In genomic region chr1:132472537-132472936, GRCm38 (mm10) we compare ENCODE assay signal across 14 mouse cellular contexts. TPM values are rescaled to one million over a fixed set of nuclear protein-coding genes. Genes with fewer than 3 reads are reported as not detected.
DNase-seq lines count a peak whose midpoint lies in the region; ATAC-seq and TF ChIP-seq lines count a peak whose summit lies in the region.
"Had no signal": no experiment of that assay in that cellular context is flagged by ENCODE, and none has a peak within 500 bp of the region (broad histone marks: within the 10 kb centered on the region; RNA-seq: fewer than 3 reads in every experiment).

No protein-coding gene starts in this region.

- H3K27me3 ChIP-seq in heart, adult 2 months (ENCODE audit: control insufficient read depth, insufficient read depth, low read length), result no peaks in the 10 kb centered on the region
- no peaks in the 10 kb centered on the region for H3K27me3 ChIP-seq in lung, postnatal 0 days (replicated peaks; ENCODE audit: insufficient read depth, low read length)
- H3K27me3 ChIP-seq in splenic B cell, adult 2 months (ENCODE audit: control insufficient read depth, insufficient read depth, low read length, poor library complexity, severe bottlenecking), result no peaks in the 10 kb centered on the region
- H3K27me3 ChIP-seq: limb, embryonic 15.5 days; neural tube, embryonic 12.5 days; Patski had no signal

- TF ChIP-seq POLR2A in heart, adult 2 months (IDR thresholded peaks at IDR 0.05; ENCODE audit: insufficient read depth, low read depth, low read length), result no peak

- no peaks in the 10 kb centered on the region; the same call in 1 of the 2 replicates for H3K36me3 ChIP-seq in heart, adult 2 months (ENCODE audit: control insufficient read depth, insufficient read depth, low read length)
- H3K36me3 ChIP-seq in lung, postnatal 0 days (ENCODE audit: insufficient read depth, low read length), result no peaks in the 10 kb centered on the region
- no peaks in the 10 kb centered on the region for H3K36me3 ChIP-seq in splenic B cell, adult 2 months (ENCODE audit: control insufficient read depth, insufficient read depth, low read length, poor library complexity, severe bottlenecking)
- H3K36me3 ChIP-seq: limb, embryonic 15.5 days had no signal

- TF ChIP-seq CTCF in heart, adult 2 months (IDR thresholded peaks at IDR 0.05), result peak; percentile 42
- TF ChIP-seq CTCF in lung, postnatal 0 days (IDR thresholded peaks at IDR 0.05), result peak; percentile 61

- 46% methylated on average over 5 of the region's 5 CpGs for WGBS in heart, adult 2 months
- WGBS in lung, postnatal 0 days, result 52% methylated on average over 5 of the region's 5 CpGs

- H3K4me2 ChIP-seq in lung, postnatal 0 days (replicated peaks; ENCODE audit: low read depth, low read length), result no peak overlapping the region
- H3K4me2 ChIP-seq: limb, embryonic 15.5 days; neural tube, embryonic 12.5 days had no signal

- no peak for ATAC-seq in lung, postnatal 0 days
- ATAC-seq: Patski had no signal

- H3K9me3 ChIP-seq in lung, postnatal 0 days (ENCODE audit: low read length), result no peaks in the 10 kb centered on the region
- H3K9me3 ChIP-seq: limb, embryonic 15.5 days; neural tube, embryonic 12.5 days had no signal

- H3K4me1 ChIP-seq in heart, adult 2 months (ENCODE audit: control insufficient read depth, insufficient read depth, low read length), result peaks cover 1% of the 10 kb centered on the region
- no peaks in the 10 kb centered on the region for H3K4me1 ChIP-seq in lung, postnatal 0 days (ENCODE audit: insufficient read depth, low read depth, low read length)
- H3K4me1 ChIP-seq: neural tube, embryonic 12.5 days had no signal

- intact Hi-C loops in heart, adult 2 months (cut with DNase I), result no loop called here

- H3K27ac ChIP-seq in heart, adult 2 months, result no peak overlapping the region
- no peak overlapping the region for H3K27ac ChIP-seq in lung, postnatal 0 days (ENCODE audit: low read length)
- H3K27ac ChIP-seq: limb, embryonic 15.5 days; neural tube, embryonic 12.5 days had no signal

- no peak for DNase-seq in heart, adult 2 months
- DNase-seq in heart, adult 8-10 months (ENCODE audit: low spot score), result no peak
- no peak for DNase-seq in lung, postnatal 0 days (ENCODE audit: low spot score)
- DNase-seq in lung, adult 18-20 months, result no peak
- DNase-seq in ZHBTc4 (ENCODE audit: low read depth, low spot score), result peak; percentile 85
- DNase-seq in splenic B cell, adult 2 months (ENCODE audit: low read depth, low spot score), result peak; percentile 53
- DNase-seq in heart, adult 18-20 months, result no peak
- DNase-seq in gastrocnemius, postnatal 25 days, result no peak
- DNase-seq: cerebellum, postnatal 36 days; layer of hippocampus, adult 9-11 months; right cerebral cortex, postnatal 14 days had no signal

- H3K9ac ChIP-seq in heart, adult 2 months (ENCODE audit: low read depth, low read length), result no peak overlapping the region
- H3K9ac ChIP-seq in lung, postnatal 0 days (replicated peaks; ENCODE audit: low read depth), result no peak overlapping the region
- H3K9ac ChIP-seq: limb, embryonic 15.5 days; neural tube, embryonic 12.5 days had no signal

- TF ChIP-seq EP300 in heart, adult 2 months (IDR thresholded peaks at IDR 0.05; ENCODE audit: insufficient read depth, low read depth, low read length), result no peak
- TF ChIP-seq EP300 in lung, postnatal 0 days (IDR thresholded peaks at IDR 0.05), result no peak

- no peaks in the 10 kb centered on the region for H3K79me2 ChIP-seq in heart, adult 2 months (replicated peaks; ENCODE audit: control insufficient read depth, insufficient read depth, low read length)

- H3K4me3 ChIP-seq in heart, adult 2 months, result no peak overlapping the region
- H3K4me3 ChIP-seq in lung, postnatal 0 days (ENCODE audit: low read depth, low read length), result no peak overlapping the region
- H3K4me3 ChIP-seq: limb, embryonic 15.5 days; neural tube, embryonic 12.5 days had no signal

RNA-seq across cellular contexts. Expression of gene Rbbp5, which starts 4.6 kb away (rescaled TPM):
- total RNA-seq in heart, adult 2 months (2021), result 10 to 100 TPM; 21.6 to 24.5 TPM
- 16.7 and 27.5 TPM in 2 replicates for polyA plus RNA-seq in heart, adult 2 months (2012; rRNA removed)
- total RNA-seq in heart, adult 8-10 months (2022), result 10 to 100 TPM; 15.8 to 29.0 (median 21.0) TPM
- 16.5 and 18.6 TPM in 2 replicates for polyA plus RNA-seq in lung, postnatal 0 days (2015; fragmentation: Nextera tagmentation; extraction: Ambion mirVana)
- total RNA-seq in heart, adult 18-20 months (2021), result 10 to 100 TPM; 25.1 to 27.6 TPM
- total RNA-seq in gastrocnemius, postnatal 25 days (2021), result 10 to 100 TPM; 17.6 to 21.4 TPM

RNA-seq across cellular contexts. Expression of gene Tmem81, which starts 33.5 kb away (rescaled TPM):
- 1 to 10 TPM; 1.2 to 1.7 TPM for total RNA-seq in heart, adult 2 months (2021)
- polyA plus RNA-seq in heart, adult 2 months (2012; rRNA removed), result 1.1 and 2.0 TPM in 2 replicates
- 1 to 10 TPM; 1.5 to 2.6 (median 1.8) TPM for total RNA-seq in heart, adult 8-10 months (2022)
- 1.3 and 1.7 TPM in 2 replicates for polyA plus RNA-seq in lung, postnatal 0 days (2015; fragmentation: Nextera tagmentation; extraction: Ambion mirVana)
- 1 to 10 TPM; 1.5 TPM for total RNA-seq in heart, adult 18-20 months (2021)
- total RNA-seq in gastrocnemius, postnatal 25 days (2021), result 1 to 10 TPM in 1 of 2 experiments, under 1 TPM in 1; 0.94 to 1.2 TPM

RNA-seq across cellular contexts. Expression of gene Dstyk, which starts 55.2 kb away (rescaled TPM):
- 10 to 100 TPM; 14.6 to 16.0 TPM for total RNA-seq in heart, adult 2 months (2021)
- 8.9 and 24.1 TPM in 2 replicates for polyA plus RNA-seq in heart, adult 2 months (2012; rRNA removed)
- 10 to 100 TPM; 15.3 to 16.7 (median 16.0) TPM for total RNA-seq in heart, adult 8-10 months (2022)
- 12.2 and 14.4 TPM in 2 replicates for polyA plus RNA-seq in lung, postnatal 0 days (2015; fragmentation: Nextera tagmentation; extraction: Ambion mirVana)
- total RNA-seq in heart, adult 18-20 months (2021), result 10 to 100 TPM; 15.2 to 15.3 TPM
- 1 to 10 TPM; 9.2 to 10.0 TPM for total RNA-seq in gastrocnemius, postnatal 25 days (2021)

Comparison
In these comparisons a context has a peak if more than half of its experiments do, and no peak if none do; other contexts are left out.
1. DNase-seq: peak in ZHBTc4 (single experiment) and splenic B cell, adult 2 months (single experiment); none in heart, adult 2 months (0 of 2), heart, adult 8-10 months (single experiment), lung, postnatal 0 days (single experiment), lung, adult 18-20 months (0 of 2), heart, adult 18-20 months (0 of 2) and gastrocnemius, postnatal 25 days (single experiment).